Mouse (Mus musculus) C2C12 (cell line): ENCODE measurements at regions not wholly inside any gene's neighbourhood (a gene's known extent, or its start where the extent isn't known, plus 50 kb on each side); places are given as distances from the start of the nearest gene placed in this dataset.

Experiments
- CTCF ChIP-seq: IDR thresholded peaks from one replicate; pipeline ENCODE4 v1.5.1; 2011; ENCODE audit not compliant: control insufficient read depth, insufficient read depth, insufficient read length
- FOSL1 ChIP-seq: IDR thresholded peaks from one replicate; pipeline ENCODE4 v1.8.0; 2011; ENCODE audit warnings: mild to moderate bottlenecking, low read length; ENCODE audit not compliant: poor library complexity, insufficient read depth, severe bottlenecking
- MAX ChIP-seq: IDR thresholded peaks from one replicate; pipeline ENCODE4 v1.6.1; 2011; ENCODE audit warnings: mild to moderate bottlenecking, control low read depth
- USF1 ChIP-seq: IDR thresholded peaks from one replicate; pipeline ENCODE4 v1.6.1; 2011; ENCODE audit warnings: low read depth, mild to moderate bottlenecking, control low read depth, moderate library complexity

- no peak for TF ChIP-seq MAX
- no peak for TF ChIP-seq CTCF
- TF ChIP-seq FOSL1, result no peak
- no peak for TF ChIP-seq USF1
These were observed 142.5 kb downstream of the Sox4 start for GRCm38 (mm10) chr13:28811081-28811439.
